Mouse (Mus musculus): ENCODE measurements at regions not wholly inside any gene's neighbourhood (a gene's known extent, or its start where the extent isn't known, plus 50 kb on each side); places are given as distances from the start of the nearest gene placed in this dataset.

DNA sequence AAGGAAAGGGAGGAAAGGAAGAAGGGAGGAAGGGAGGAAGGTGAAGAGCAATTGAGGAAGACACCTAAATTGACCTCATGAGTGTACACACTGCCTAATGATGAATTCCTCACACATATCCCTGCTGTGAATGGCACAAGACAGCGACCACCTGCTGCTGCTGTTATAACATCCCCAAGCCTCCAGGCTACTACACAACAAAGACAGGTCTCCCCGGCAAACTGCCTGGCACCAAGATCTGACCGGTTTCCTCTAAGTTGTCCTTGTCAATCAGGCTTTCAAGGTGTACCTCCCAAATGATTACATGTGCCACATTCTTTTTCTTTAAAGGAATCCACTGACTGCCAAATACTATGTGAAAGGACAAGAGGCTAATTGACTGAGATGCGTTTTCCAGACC, 198.7 kb downstream of the Rybp start:
- Histone ChIP-seq H3K9ac (ENCODE audit: control insufficient read depth, low read depth, low read length, poor library complexity, severe bottlenecking) (no peak overlapping the region), H3K4me1 (ENCODE audit: control insufficient read depth in 1 of 2, insufficient read depth in 2 of 2, low read length in 2 of 2) (no peaks in the 10 kb centered on the region), H3K9me3 (replicated peaks; ENCODE audit: insufficient read depth, low read length) (no peaks in the 10 kb centered on the region), H3K27ac (ENCODE audit: control insufficient read depth, low read depth, low read length) (no peak overlapping the region), H3K79me2 (ENCODE audit: control insufficient read depth, insufficient read depth, low read length, poor library complexity) (no peaks in the 10 kb centered on the region), H3K27me3 (ENCODE audit: control insufficient read depth in 1 of 2, insufficient read depth in 2 of 2, low read length in 2 of 2) (no peaks in the 10 kb centered on the region), H3K36me3 (ENCODE audit: control insufficient read depth in 1 of 2, insufficient read depth in 2 of 2, low read length in 2 of 2) (no peaks in the 10 kb centered on the region), H3K4me3 (ENCODE audit: control insufficient read depth in 1 of 2, insufficient read depth in 1 of 2, low read depth in 2 of 2, low read length in 2 of 2) (no peak overlapping the region)
- no peak for DNase-seq (ENCODE audit: low read depth, low spot score)
- TF ChIP-seq ETS1 (IDR thresholded peaks at IDR 0.05; ENCODE audit: low read depth, low read length) (no peak), USF1 (IDR thresholded peaks at IDR 0.05; ENCODE audit: low read depth, low read length) (no peak), POLR2AphosphoS5 (IDR thresholded peaks at IDR 0.05; ENCODE audit: borderline replicate concordance, low read depth, low read length) (no peak), POLR2AphosphoS2 (IDR thresholded peaks at IDR 0.05; ENCODE audit: low read length) (no peak), RCOR1 (IDR thresholded peaks at IDR 0.05; ENCODE audit: low read depth, low read length) (no peak), JUND (IDR thresholded peaks at IDR 0.05; ENCODE audit: low read depth, low read length) (no peak), SIN3A (IDR thresholded peaks at IDR 0.05; ENCODE audit: low read length) (no peak), TBP (IDR thresholded peaks at IDR 0.05; ENCODE audit: low read depth, low read length) (no peak), USF2 (IDR thresholded peaks at IDR 0.05; ENCODE audit: borderline replicate concordance in 1 of 2, insufficient read depth in 1 of 2, low read depth in 1 of 2, low read length in 2 of 2) (no peak), TAL1 (IDR thresholded peaks at IDR 0.05; ENCODE audit: low read length) (no peak), KAT2A (conservative IDR thresholded peaks at IDR 0.05; ENCODE audit: low read depth, low read length) (no peak), CHD1 (IDR thresholded peaks at IDR 0.05; ENCODE audit: low read depth, low read length) (no peak), ZMIZ1 (IDR thresholded peaks at IDR 0.05; ENCODE audit: low read depth, low read length) (no peak), MAZ (IDR thresholded peaks at IDR 0.05; ENCODE audit: low read depth, low read length) (no peak), GABPA (IDR thresholded peaks at IDR 0.05; ENCODE audit: low read depth, low read length) (no peak)

DNA sequence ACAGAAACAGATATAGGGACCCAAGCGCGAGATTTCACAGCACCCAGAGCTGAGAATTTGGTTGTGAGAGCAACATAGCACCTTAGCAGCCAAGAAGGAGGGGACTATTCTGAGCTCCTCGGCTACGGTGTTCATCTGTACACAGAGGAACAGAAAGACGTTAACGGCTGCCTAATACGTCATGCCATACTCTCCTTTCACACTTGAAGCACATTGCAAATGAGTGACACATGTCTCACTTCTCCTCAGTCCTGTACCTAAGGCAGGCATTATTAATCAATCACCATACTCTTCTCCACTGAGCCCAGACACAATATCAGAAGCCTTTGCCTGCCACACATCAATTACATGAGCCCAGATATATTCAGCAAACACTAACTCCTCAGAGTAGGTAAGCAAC, 200.5 kb downstream of the Rybp start:
- Histone ChIP-seq H3K4me3 (ENCODE audit: control insufficient read depth in 1 of 2, insufficient read depth in 1 of 2, low read depth in 2 of 2, low read length in 2 of 2) (no peak overlapping the region), H3K79me2 (ENCODE audit: control insufficient read depth, insufficient read depth, low read length, poor library complexity) (no peaks in the 10 kb centered on the region), H3K27me3 (ENCODE audit: control insufficient read depth in 1 of 2, insufficient read depth in 2 of 2, low read length in 2 of 2) (no peaks in the 10 kb centered on the region), H3K9me3 (replicated peaks; ENCODE audit: insufficient read depth, low read length) (no peaks in the 10 kb centered on the region), H3K4me1 (ENCODE audit: control insufficient read depth in 1 of 2, insufficient read depth in 2 of 2, low read length in 2 of 2) (no peaks in the 10 kb centered on the region), H3K36me3 (ENCODE audit: control insufficient read depth in 1 of 2, insufficient read depth in 2 of 2, low read length in 2 of 2) (no peaks in the 10 kb centered on the region), H3K9ac (ENCODE audit: control insufficient read depth, low read depth, low read length, poor library complexity, severe bottlenecking) (no peak overlapping the region), H3K27ac (ENCODE audit: control insufficient read depth, low read depth, low read length) (no peak overlapping the region)
- TF ChIP-seq NELFE (IDR thresholded peaks at IDR 0.05; ENCODE audit: low read depth, low read length) (no peak), USF1 (IDR thresholded peaks at IDR 0.05; ENCODE audit: low read depth, low read length) (no peak), POLR2AphosphoS5 (IDR thresholded peaks at IDR 0.05; ENCODE audit: borderline replicate concordance, low read depth, low read length) (no peak), RAD21 (IDR thresholded peaks at IDR 0.05; ENCODE audit: low read depth, low read length) (no peak), MAX (IDR thresholded peaks at IDR 0.05; ENCODE audit: low read length) (no peak), SIN3A (IDR thresholded peaks at IDR 0.05; ENCODE audit: low read length) (no peak), TAL1 (IDR thresholded peaks at IDR 0.05; ENCODE audit: low read length) (no peak), KAT2A (conservative IDR thresholded peaks at IDR 0.05; ENCODE audit: low read depth, low read length) (no peak), HCFC1 (IDR thresholded peaks at IDR 0.05; ENCODE audit: low read depth, low read length) (no peak), E2F4 (IDR thresholded peaks at IDR 0.05; ENCODE audit: borderline replicate concordance, low read depth, low read length) (no peak)
- no peak for DNase-seq (ENCODE audit: low read depth, low spot score)

Measured in MEL (cell line).